ENCODE assay signal across 31 mouse cellular contexts in genomic region chr17:86225488-86226186, GRCm38 (mm10). TPM values are rescaled to one million over a fixed set of nuclear protein-coding genes. Genes with fewer than 3 reads are reported as not detected.
DNase-seq lines count a peak whose midpoint lies in the region; ATAC-seq and TF ChIP-seq lines count a peak whose summit lies in the region.
"Had no signal": no experiment of that assay in that cellular context is flagged by ENCODE, and none has a peak within 500 bp of the region (broad histone marks: within the 10 kb centered on the region; RNA-seq: fewer than 3 reads in every experiment).

No protein-coding gene starts in this region.

- H3K4me2 ChIP-seq in lung, embryonic 14.5 days: no peak overlapping the region
- H3K4me2 ChIP-seq: embryonic facial prominence, embryonic 12.5 days; heart, embryonic 11.5 days; hindbrain, embryonic 12.5 days; limb, embryonic 13.5 days; liver, embryonic 11.5 days; neural tube, embryonic 15.5 days; stomach, embryonic 15.5 days had no signal

- H3K27ac ChIP-seq in lung, embryonic 14.5 days (ENCODE audit: low read depth): peak overlapping the region; percentile 16; the same call in 1 of the 2 replicates
- no peak overlapping the region for H3K27ac ChIP-seq in MEL (ENCODE audit: control insufficient read depth, low read depth, low read length)
- H3K27ac ChIP-seq: embryonic facial prominence, embryonic 12.5 days; gastrocnemius, adult 2 months; hindbrain, embryonic 12.5 days; hindbrain, postnatal 0 days; kidney, postnatal 0 days; limb, embryonic 13.5 days; macrophage; neural tube, embryonic 15.5 days; stomach, embryonic 15.5 days had no signal

- TF ChIP-seq CTCF in lung, embryonic 14.5 days (IDR thresholded peaks at IDR 0.05; ENCODE audit: low read depth): no peak
- TF ChIP-seq CTCF in MEL (IDR thresholded peaks at IDR 0.05 in 2 of 3, conservative IDR thresholded peaks at IDR 0.05 in 1 of 3; ENCODE audit: control insufficient read depth in 1 of 3, insufficient read depth in 1 of 3, low read depth in 2 of 3, low read length in 3 of 3, poor library complexity in 1 of 3, severe bottlenecking in 1 of 3): no peak

- peaks cover 5% of the 10 kb centered on the region; the same call in 1 of the 2 replicates for H3K4me1 ChIP-seq in lung, embryonic 14.5 days (ENCODE audit: insufficient read depth)
- H3K4me1 ChIP-seq in MEL (ENCODE audit: control insufficient read depth in 1 of 2, insufficient read depth in 2 of 2, low read length in 2 of 2): no peaks in the 10 kb centered on the region; a peak in 1 of 4 replicates
- H3K4me1 ChIP-seq: embryonic facial prominence, embryonic 12.5 days; hindbrain, embryonic 12.5 days; limb, embryonic 13.5 days; stomach, embryonic 15.5 days had no signal

- H3K9ac ChIP-seq in lung, embryonic 14.5 days: no peak overlapping the region
- no peak overlapping the region for H3K9ac ChIP-seq in MEL (ENCODE audit: control insufficient read depth, low read depth, low read length, poor library complexity, severe bottlenecking)
- H3K9ac ChIP-seq: embryonic facial prominence, embryonic 12.5 days; hindbrain, embryonic 12.5 days; limb, embryonic 13.5 days; neural tube, embryonic 15.5 days; stomach, embryonic 15.5 days had no signal

- TF ChIP-seq RAD21 in MEL (IDR thresholded peaks at IDR 0.05; ENCODE audit: low read depth, low read length): no peak

- H3K4me3 ChIP-seq in lung, embryonic 14.5 days (ENCODE audit: low read depth, low read length): no peak overlapping the region
- no peak overlapping the region for H3K4me3 ChIP-seq in MEL (ENCODE audit: control insufficient read depth in 1 of 2, insufficient read depth in 1 of 2, low read depth in 2 of 2, low read length in 2 of 2)
- H3K4me3 ChIP-seq: embryonic facial prominence, embryonic 12.5 days; gastrocnemius, adult 2 months; hindbrain, embryonic 12.5 days; limb, embryonic 13.5 days; neural tube, embryonic 15.5 days; stomach, embryonic 15.5 days had no signal

- peak; percentile 84 for ATAC-seq in lung, embryonic 14.5 days (ENCODE audit: insufficient read depth)
- ATAC-seq: forebrain, embryonic 16.5 days; hindbrain, postnatal 0 days; intestine, embryonic 16.5 days; Patski had no signal

- TF ChIP-seq POLR2A in MEL (IDR thresholded peaks at IDR 0.05; ENCODE audit: control insufficient read depth in 1 of 2, insufficient read depth in 1 of 2, low read depth in 1 of 2, low read length in 2 of 2, poor library complexity in 1 of 2): no peak

- DNase-seq in cerebellum, adult 11-12 months: peak; percentile 58
- DNase-seq in cerebellum, postnatal 4 days (ENCODE audit: low spot score in 2 of 2): no peak
- peak; percentile 58 for DNase-seq in lung, embryonic 14.5 days
- no peak for DNase-seq in lung, postnatal 10 days
- no peak for DNase-seq in MEL (ENCODE audit: low read depth, low spot score)
- peak; percentile 49 to 58 for DNase-seq in cerebellum, postnatal 10 days
- DNase-seq in adrenal gland, postnatal 36 days: no peak
- DNase-seq: adrenal gland, postnatal 10 days; embryo, embryonic 11 days; gastrocnemius, adult 2 months; gastrocnemius, postnatal 36 days; heart, adult 18-20 months; heart, postnatal 36 days; kidney, adult 8-10 months; midbrain, embryonic 14.5 days; retina, postnatal 1 day; right cerebral cortex, postnatal 14 days had no signal

- H3K36me3 ChIP-seq in lung, embryonic 14.5 days (ENCODE audit: insufficient read depth): no peaks in the 10 kb centered on the region
- H3K36me3 ChIP-seq in MEL (ENCODE audit: control insufficient read depth in 1 of 2, insufficient read depth in 2 of 2, low read length in 2 of 2): 0 out of 4 replicates have a peak, but pooled peaks cover 0 to 2% of the 10 kb centered on the region in 2 experiments
- H3K36me3 ChIP-seq: embryonic facial prominence, embryonic 12.5 days; G1E; hindbrain, embryonic 12.5 days; limb, embryonic 13.5 days; neural tube, embryonic 15.5 days; stomach, embryonic 15.5 days had no signal

- 41% methylated on average over 10 of the region's 10 CpGs for WGBS in lung, embryonic 14.5 days

- TF ChIP-seq EP300 in MEL (IDR thresholded peaks at IDR 0.05; ENCODE audit: low read depth in 1 of 2, low read length in 2 of 2): no peak

- H3K27me3 ChIP-seq in lung, embryonic 14.5 days (ENCODE audit: insufficient read depth, low read length): no peaks in the 10 kb centered on the region
- H3K27me3 ChIP-seq in MEL (ENCODE audit: control insufficient read depth in 1 of 2, insufficient read depth in 2 of 2, low read length in 2 of 2): no peaks in the 10 kb centered on the region
- H3K27me3 ChIP-seq: embryonic facial prominence, embryonic 12.5 days; hindbrain, embryonic 12.5 days; limb, embryonic 13.5 days; neural tube, embryonic 15.5 days; Patski; stomach, embryonic 15.5 days had no signal

- no peaks in the 10 kb centered on the region for H3K79me2 ChIP-seq in MEL (ENCODE audit: control insufficient read depth, insufficient read depth, low read length, poor library complexity)

- no peaks in the 10 kb centered on the region for H3K9me3 ChIP-seq in lung, embryonic 14.5 days (ENCODE audit: low read depth, low read length)
- no peaks in the 10 kb centered on the region for H3K9me3 ChIP-seq in MEL (replicated peaks; ENCODE audit: insufficient read depth, low read length)
- H3K9me3 ChIP-seq: embryonic facial prominence, embryonic 12.5 days; hindbrain, embryonic 12.5 days; limb, embryonic 13.5 days; neural tube, embryonic 15.5 days; stomach, embryonic 15.5 days had no signal

TF ChIP-seq in MEL, 35 proteins besides CTCF, POLR2A, EP300 and RAD21:
- TF ChIP-seq GATA1 (IDR thresholded peaks at IDR 0.05; ENCODE audit: low read depth, low read length) (0 out of 2 replicates have a peak, but pooled peaks have one; percentile 10), ETS1 (IDR thresholded peaks at IDR 0.05; ENCODE audit: low read depth, low read length) (no peak)

RNA-seq across cellular contexts. Expression of gene Prkce, which starts 58.1 kb away (rescaled TPM):
- polyA plus RNA-seq in lung, embryonic 14.5 days (2014; fragmentation: Nextera tagmentation; extraction: Ambion mirVana): 10.1 and 10.8 TPM in 2 replicates
- total RNA-seq in MEL (2012; rRNA removed): 3.0 and 3.6 TPM in 2 replicates
- polyA plus RNA-seq in MEL (2012; ENCODE audit: insufficient read depth in 1 of 2, insufficient read length in 2 of 2, low read depth in 1 of 2, low replicate concordance in 2 of 2, missing spikeins in 1 of 2): 1 to 10 TPM in 1 of 2 experiments, not detected in 1; 5.3 TPM
- 10 to 100 TPM; 18.1 to 21.1 TPM for total RNA-seq in adrenal gland, postnatal 36 days (2021)

Comparison
In these comparisons a context has a peak if more than half of its experiments do, and no peak if none do; other contexts are left out.
1. DNase-seq: peak in cerebellum, adult 11-12 months (single experiment), lung, embryonic 14.5 days (single experiment) and cerebellum, postnatal 10 days (2 of 2); none in cerebellum, postnatal 4 days (0 of 2), lung, postnatal 10 days (single experiment), MEL (single experiment) and adrenal gland, postnatal 36 days (0 of 2).